Mouse (Mus musculus) neural tube, embryonic 15.5 days (tissue): Measurements from ENCODE around the gene Lgr6. TPM values are rescaled to one million over a fixed set of nuclear protein-coding genes. Genes with fewer than 3 reads are reported as not detected.

Experiments used
- ATAC-seq: fragments of 200-750 bp; cut with Nextera tagmentation; 2 replicates; pipeline ENCODE4 v1.8.0; 2017; ENCODE audit warnings: mild to moderate bottlenecking, moderate TSS enrichment, moderate library complexity; ENCODE audit not compliant: low FRiP score
- H3K27ac ChIP-seq: fragments of 300-500 bp; sonication (generic); replicated peaks from 2 replicates; pipeline ENCODE4 v1.5.1; 2015; ENCODE audit warnings: mild to moderate bottlenecking, inconsistent platforms
- H3K27me3 ChIP-seq: fragments of 300-500 bp; sonication (generic); replicated peaks from 2 replicates; pipeline ENCODE4 v1.6.1; 2015; ENCODE audit warnings: inconsistent platforms
- H3K36me3 ChIP-seq: fragments of 300-500 bp; sonication (generic); 2 replicates; pipeline ENCODE4 v1.6.1; 2015; ENCODE audit warnings: inconsistent platforms
- H3K4me1 ChIP-seq: fragments of 300-500 bp; sonication (generic); 2 replicates; pipeline ENCODE4 v1.6.1; 2015; ENCODE audit warnings: inconsistent platforms
- H3K4me2 ChIP-seq: fragments of 300-500 bp; sonication (generic); 2 replicates; pipeline ENCODE4 v1.6.1; 2015; ENCODE audit warnings: inconsistent platforms, mild to moderate bottlenecking, moderate library complexity
- H3K4me3 ChIP-seq: fragments of 300-500 bp; sonication (generic); replicated peaks from 2 replicates; pipeline ENCODE4 v1.5.1; 2015; ENCODE audit warnings: mild to moderate bottlenecking, inconsistent platforms
- H3K9ac ChIP-seq: fragments of 300-500 bp; sonication (generic); replicated peaks from 2 replicates; pipeline ENCODE4 v1.6.1; 2015; ENCODE audit warnings: mild to moderate bottlenecking, inconsistent platforms
- H3K9me3 ChIP-seq: fragments of 300-500 bp; sonication (generic); replicated peaks from 2 replicates; pipeline ENCODE4 v1.6.1; 2016; ENCODE audit warnings: inconsistent platforms
- WGBS: fragments of 180-500 bp; shearing (Covaris S2); methylation state at CpG from one replicate; pipeline ENCODE4 v1.1.7; 2015; ENCODE audit warnings: mixed read lengths; 5-methylcytosine and 5-hydroxymethylcytosine counted together
- polyA plus RNA-seq: library from polyadenylated mRNA; unstranded; fragments of >200 nt; fragmentation: Nextera tagmentation; extraction: Ambion mirVana; gene quantifications from 2 replicates; pipeline ENCODE4 v1.2.1, GENCODE M21; 2015

Gene Lgr6
- polyA plus RNA-seq, 1 experiment from 2014 or later = 1.6 TPM

- Histone ChIP-seq H3K27me3 (no peaks in the 10 kb centered on the region), H3K9ac (no peak overlapping the region), H3K27ac (no peak overlapping the region), H3K4me1 (peaks cover 33% of the 10 kb centered on the region), H3K9me3 (no peaks in the 10 kb centered on the region), H3K4me2 (no peak overlapping the region), H3K4me3 (no peak overlapping the region), H3K36me3 (no peaks in the 10 kb centered on the region)
- WGBS = 77% methylated on average over 1 of the region's 1 CpGs
- ATAC-seq = no peak
Measured at GRCm38 (mm10) chr1:135023583-135023982, 81.5 kb downstream of the Lgr6 start.

- H3K9me3 ChIP-seq = no peaks in the 10 kb centered on the region
- no peaks in the 10 kb centered on the region for H3K27me3 ChIP-seq
- H3K4me1 ChIP-seq = peaks cover 37% of the 10 kb centered on the region
- 76% methylated on average over 5 of the region's 5 CpGs for WGBS
- ATAC-seq = no peak
- H3K4me2 ChIP-seq = no peak overlapping the region
- H3K4me3 ChIP-seq = no peak overlapping the region
- no peak overlapping the region for H3K27ac ChIP-seq
- H3K36me3 ChIP-seq = no peaks in the 10 kb centered on the region
- H3K9ac ChIP-seq = no peak overlapping the region
Measured at GRCm38 (mm10) chr1:135021936-135022335, 83.1 kb downstream of the Lgr6 start.

- peaks cover 37% of the 10 kb centered on the region for H3K4me1 ChIP-seq
- 12% methylated on average over 5 of the region's 5 CpGs for WGBS
- no peaks in the 10 kb centered on the region for H3K36me3 ChIP-seq
- no peak overlapping the region for H3K27ac ChIP-seq
- no peaks in the 10 kb centered on the region for H3K9me3 ChIP-seq
- no peaks in the 10 kb centered on the region for H3K27me3 ChIP-seq
- no peak overlapping the region for H3K9ac ChIP-seq
- no peak overlapping the region for H3K4me2 ChIP-seq
- H3K4me3 ChIP-seq = no peak overlapping the region
- no peak for ATAC-seq
Measured at GRCm38 (mm10) chr1:135020970-135021369, 84.1 kb downstream of the Lgr6 start.

- Histone ChIP-seq H3K27ac (no peak overlapping the region), H3K9me3 (no peaks in the 10 kb centered on the region), H3K27me3 (no peaks in the 10 kb centered on the region), H3K4me3 (no peak overlapping the region), H3K9ac (no peak overlapping the region), H3K4me1 (peaks cover 37% of the 10 kb centered on the region), H3K4me2 (no peak overlapping the region), H3K36me3 (no peaks in the 10 kb centered on the region)
- WGBS = 82% methylated on average over 5 of the region's 5 CpGs
- no peak for ATAC-seq
Measured at GRCm38 (mm10) chr1:135020281-135020940, 84.7 kb downstream of the Lgr6 start.

GRCm38 (mm10) chr1:135019775-135020167 is 85.3 kb downstream of the Lgr6 start:
- H3K9ac ChIP-seq = no peak overlapping the region
- no peak overlapping the region for H3K4me3 ChIP-seq
- 0 out of 2 replicates have a peak, but pooled peaks have one; percentile 10 for ATAC-seq
- no peak overlapping the region for H3K4me2 ChIP-seq
- H3K27me3 ChIP-seq = no peaks in the 10 kb centered on the region
- 49% methylated on average over 4 of the region's 4 CpGs for WGBS
- H3K36me3 ChIP-seq = no peaks in the 10 kb centered on the region
- no peak overlapping the region for H3K27ac ChIP-seq
- H3K4me1 ChIP-seq = peaks cover 40% of the 10 kb centered on the region
- no peaks in the 10 kb centered on the region for H3K9me3 ChIP-seq

GRCm38 (mm10) chr1:135019087-135019774 is 85.8 kb downstream of the Lgr6 start:
- 8% methylated on average over 13 of the region's 13 CpGs for WGBS
- no peak overlapping the region for H3K9ac ChIP-seq
- H3K4me3 ChIP-seq = no peak overlapping the region
- peak overlapping the region; percentile 30 for H3K4me2 ChIP-seq
- no peaks in the 10 kb centered on the region for H3K27me3 ChIP-seq
- ATAC-seq = peak; percentile 58; the same call in 1 of the 2 replicates
- H3K9me3 ChIP-seq = no peaks in the 10 kb centered on the region
- H3K4me1 ChIP-seq = peaks cover 40% of the 10 kb centered on the region
- no peaks in the 10 kb centered on the region for H3K36me3 ChIP-seq
- H3K27ac ChIP-seq = no peak overlapping the region

- no peak for ATAC-seq
- Histone ChIP-seq H3K27ac (no peak overlapping the region), H3K9me3 (no peaks in the 10 kb centered on the region), H3K36me3 (no peaks in the 10 kb centered on the region), H3K9ac (no peak overlapping the region), H3K27me3 (no peaks in the 10 kb centered on the region), H3K4me2 (no peak overlapping the region), H3K4me1 (peaks cover 40% of the 10 kb centered on the region), H3K4me3 (no peak overlapping the region)
- 93% methylated on average over 2 of the region's 2 CpGs for WGBS
Measured at GRCm38 (mm10) chr1:135017656-135018015, 87.4 kb downstream of the Lgr6 start.

GRCm38 (mm10) chr1:135016907-135017655 is 88.0 kb downstream of the Lgr6 start:
- peaks cover 40% of the 10 kb centered on the region for H3K4me1 ChIP-seq
- no peak overlapping the region for H3K9ac ChIP-seq
- H3K9me3 ChIP-seq = no peaks in the 10 kb centered on the region
- no peak overlapping the region for H3K4me2 ChIP-seq
- no peak overlapping the region for H3K4me3 ChIP-seq
- ATAC-seq = no peak
- H3K27me3 ChIP-seq = no peaks in the 10 kb centered on the region
- no peaks in the 10 kb centered on the region for H3K36me3 ChIP-seq
- WGBS = 86% methylated on average over 10 of the region's 10 CpGs
- H3K27ac ChIP-seq = no peak overlapping the region

GRCm38 (mm10) chr1:135014921-135015445 is 90.1 kb downstream of the Lgr6 start:
- H3K4me1 ChIP-seq = peaks cover 21% of the 10 kb centered on the region
- no peaks in the 10 kb centered on the region for H3K27me3 ChIP-seq
- H3K4me3 ChIP-seq = no peak overlapping the region
- ATAC-seq = no peak
- H3K9me3 ChIP-seq = no peaks in the 10 kb centered on the region
- no peak overlapping the region for H3K4me2 ChIP-seq
- WGBS = 32% methylated on average over 10 of the region's 10 CpGs
- no peak overlapping the region for H3K27ac ChIP-seq
- H3K36me3 ChIP-seq = no peaks in the 10 kb centered on the region
- no peak overlapping the region for H3K9ac ChIP-seq

GRCm38 (mm10) chr1:135012472-135012871 is 92.6 kb downstream of the Lgr6 start:
- no peaks in the 10 kb centered on the region for H3K9me3 ChIP-seq
- no peaks in the 10 kb centered on the region for H3K36me3 ChIP-seq
- 74% methylated on average over 9 of the region's 9 CpGs for WGBS
- no peak overlapping the region for H3K9ac ChIP-seq
- H3K4me3 ChIP-seq = no peak overlapping the region
- H3K4me2 ChIP-seq = no peak overlapping the region
- H3K27me3 ChIP-seq = no peaks in the 10 kb centered on the region
- no peak for ATAC-seq
- peaks cover 3% of the 10 kb centered on the region; the same call in 1 of the 2 replicates for H3K4me1 ChIP-seq
- no peak overlapping the region for H3K27ac ChIP-seq

GRCm38 (mm10) chr1:135011912-135012311 is 93.2 kb downstream of the Lgr6 start:
- Histone ChIP-seq H3K27me3 (no peaks in the 10 kb centered on the region), H3K27ac (no peak overlapping the region), H3K4me1 (peaks cover 3% of the 10 kb centered on the region; the same call in 1 of the 2 replicates), H3K9me3 (no peaks in the 10 kb centered on the region), H3K4me3 (no peak overlapping the region), H3K9ac (no peak overlapping the region), H3K36me3 (no peaks in the 10 kb centered on the region), H3K4me2 (no peak overlapping the region)
- WGBS = 87% methylated on average over 5 of the region's 5 CpGs
- no peak for ATAC-seq
